Mouse (Mus musculus) megakaryocyte, embryonic 14.5 days (primary cell): ENCODE measurements around the gene Fam206a. TPM values are rescaled to one million over a fixed set of nuclear protein-coding genes. Genes with fewer than 3 reads are reported as not detected.

Experiments
- H3K27me3 ChIP-seq: replicated peaks from 2 replicates; pipeline ENCODE3; 2012; ENCODE audit warnings: inconsistent platforms
- H3K36me3 ChIP-seq: replicated peaks from 2 replicates; pipeline ENCODE3; 2012; ENCODE audit warnings: low read length, inconsistent platforms, mixed read lengths
- H3K4me1 ChIP-seq: 2 replicates; pipeline ENCODE4 v1.6.1; 2012; ENCODE audit warnings: inconsistent platforms
- H3K4me3 ChIP-seq: replicated peaks from 2 replicates; pipeline ENCODE3; 2012; ENCODE audit warnings: moderate library complexity, mild to moderate bottlenecking, inconsistent platforms
- H3K9me3 ChIP-seq: 2 replicates; pipeline ENCODE4 v1.6.1; 2012; ENCODE audit warnings: inconsistent platforms
- FLI1 ChIP-seq: IDR thresholded peaks from 2 replicates; pipeline ENCODE4 v1.6.1; 2012; ENCODE audit warnings: low read length, inconsistent platforms, mixed read lengths
- GATA1 ChIP-seq: IDR thresholded peaks from 3 replicates; pipeline ENCODE4 v1.6.1; 2012; ENCODE audit warnings: mixed read lengths, low read length, inconsistent platforms, borderline replicate concordance
- polyA plus RNA-seq: library from polyadenylated mRNA; stranded (reverse); fragments of >175 nt; gene quantifications from 2 replicates; pipeline ENCODE4 v1.2.3, GENCODE M21; 2012; ENCODE audit warnings: low replicate concordance; ENCODE audit not compliant: insufficient read depth

Fam206a gene
- polyA plus RNA-seq, 1 experiment = 1.9 TPM

DNA sequence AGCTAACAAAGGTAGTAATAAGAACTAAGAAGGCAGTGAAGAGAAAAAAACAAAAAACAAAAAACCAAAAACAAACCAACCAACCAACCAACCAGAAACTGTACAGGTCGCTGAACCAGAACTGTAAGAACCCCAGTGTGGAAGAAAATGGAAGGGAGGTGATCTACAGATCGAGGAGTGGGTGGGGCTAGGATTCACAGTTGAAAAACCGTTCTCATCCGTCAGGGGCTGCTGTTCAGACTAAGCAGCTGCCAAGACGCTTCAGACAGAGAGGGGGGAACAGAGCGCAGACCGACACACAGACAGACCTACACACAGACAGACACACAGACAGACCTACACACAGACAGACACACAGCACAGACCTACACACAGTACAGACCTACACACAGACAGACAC lies 40.4 kb downstream of the Fam206a start:
- no peaks in the 10 kb centered on the region for H3K27me3 ChIP-seq
- no peak overlapping the region for H3K4me3 ChIP-seq
- H3K9me3 ChIP-seq = peaks cover 7% of the 10 kb centered on the region; the same call in 1 of the 2 replicates
- no peak for TF ChIP-seq GATA1
- H3K36me3 ChIP-seq = peaks cover 92% of the 10 kb centered on the region
- H3K4me1 ChIP-seq = peaks cover 27% of the 10 kb centered on the region

DNA sequence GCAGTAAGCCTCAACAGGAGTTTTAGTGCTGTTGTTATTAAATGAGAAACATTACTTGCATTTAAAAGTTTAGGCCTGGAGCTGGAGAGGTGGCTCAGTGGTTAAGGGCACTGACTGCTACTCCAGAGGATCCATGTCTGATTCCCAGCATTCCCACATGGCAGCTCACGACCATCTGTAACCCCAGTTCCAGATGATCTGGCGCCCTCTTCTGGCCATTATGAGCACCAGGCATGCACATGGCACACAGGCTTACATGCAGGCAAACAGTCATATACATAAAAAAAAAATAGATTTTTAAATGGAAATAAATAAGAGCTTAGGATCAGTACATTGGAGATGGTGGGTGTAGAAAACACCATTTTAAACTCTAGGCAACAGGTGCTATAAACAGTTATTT lies 41.8 kb downstream of the Fam206a start:
- H3K27me3 ChIP-seq = no peaks in the 10 kb centered on the region
- no peak overlapping the region for H3K4me3 ChIP-seq
- H3K9me3 ChIP-seq = peaks cover 7% of the 10 kb centered on the region; the same call in 1 of the 2 replicates
- no peak for TF ChIP-seq FLI1
- no peak for TF ChIP-seq GATA1
- peaks cover 86% of the 10 kb centered on the region for H3K36me3 ChIP-seq
- H3K4me1 ChIP-seq = peaks cover 29% of the 10 kb centered on the region

DNA sequence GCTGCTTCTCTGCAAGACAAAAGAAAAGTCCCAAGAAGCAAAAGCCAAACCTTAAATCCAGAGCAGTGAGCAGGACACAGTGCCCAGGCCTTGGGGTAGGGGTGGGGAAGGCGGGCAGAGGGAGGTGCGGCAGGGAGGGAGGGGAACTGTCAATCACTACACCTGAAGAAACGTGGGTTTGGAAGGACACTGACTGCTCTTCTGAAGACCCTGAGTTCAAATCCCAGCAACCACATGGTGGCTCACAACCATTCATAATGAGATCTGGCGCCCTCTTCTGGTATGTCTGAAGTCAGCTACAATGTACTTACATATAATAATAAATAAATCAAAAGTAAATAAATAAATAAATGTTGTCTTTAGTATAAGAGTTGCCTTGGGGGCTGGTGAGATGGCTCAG lies 42.8 kb downstream of the Fam206a start:
- peaks cover 7% of the 10 kb centered on the region; the same call in 1 of the 2 replicates for H3K9me3 ChIP-seq
- H3K27me3 ChIP-seq = no peaks in the 10 kb centered on the region
- peaks cover 85% of the 10 kb centered on the region for H3K36me3 ChIP-seq
- TF ChIP-seq GATA1 = no peak
- no peak for TF ChIP-seq FLI1
- H3K4me1 ChIP-seq = peaks cover 29% of the 10 kb centered on the region
- H3K4me3 ChIP-seq = no peak overlapping the region

DNA sequence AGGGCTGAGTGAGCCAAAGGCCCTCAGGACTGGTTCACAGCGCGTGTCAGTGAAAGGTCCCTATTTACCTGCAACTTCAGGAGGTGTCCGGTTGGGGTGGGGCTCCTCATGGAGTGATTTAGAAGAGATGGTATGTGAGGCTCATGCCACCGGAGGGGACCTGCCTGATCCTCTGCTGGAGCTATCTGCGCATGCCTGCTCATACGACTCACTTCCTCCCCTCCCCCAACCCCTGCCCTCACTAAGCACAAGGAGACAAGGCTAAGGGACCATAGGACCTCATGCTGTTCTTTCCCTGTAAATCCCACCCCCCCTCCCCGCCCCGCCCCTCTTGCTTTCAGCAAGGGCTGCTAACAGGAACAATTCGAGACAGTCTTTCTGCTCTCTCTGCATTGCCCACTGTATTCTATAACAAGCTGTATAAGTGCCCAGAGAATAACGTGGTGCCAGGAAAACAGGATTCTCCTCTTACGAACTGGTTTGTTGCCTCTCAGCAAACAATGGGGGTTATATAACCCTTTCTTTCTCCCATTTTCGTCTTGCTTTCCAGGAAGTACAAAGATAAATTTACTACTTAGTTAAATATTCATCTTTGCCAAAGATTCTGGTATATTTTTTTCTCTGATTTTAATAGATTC lies 43.9 kb downstream of the Fam206a start:
- Histone ChIP-seq H3K36me3 (peaks cover 78% of the 10 kb centered on the region), H3K4me3 (no peak overlapping the region), H3K27me3 (no peaks in the 10 kb centered on the region), H3K9me3 (peaks cover 7% of the 10 kb centered on the region; the same call in 1 of the 2 replicates), H3K4me1 (peaks cover 34% of the 10 kb centered on the region)
- TF ChIP-seq GATA1 (no peak), FLI1 (no peak)

DNA sequence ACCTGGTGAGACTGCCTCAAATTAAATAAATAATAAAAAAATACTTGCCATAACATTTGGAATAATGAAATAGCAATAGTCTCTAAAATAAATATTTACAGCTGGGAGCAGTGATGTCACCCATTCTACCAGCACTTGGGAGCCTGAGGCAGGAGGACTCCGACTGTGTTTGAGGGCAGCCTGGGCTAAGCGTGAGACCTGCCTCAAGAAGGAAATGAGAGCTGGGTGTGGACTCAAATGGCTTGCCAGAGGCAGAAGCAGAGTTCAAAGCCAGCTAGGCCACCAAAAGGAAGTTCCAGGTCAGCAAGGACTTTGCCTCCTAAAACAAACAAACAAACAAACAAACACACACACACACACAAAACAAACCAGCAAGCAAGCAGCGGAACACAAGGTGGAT lies 45.3 kb downstream of the Fam206a start:
- H3K9me3 ChIP-seq = peaks cover 7% of the 10 kb centered on the region; the same call in 1 of the 2 replicates
- H3K27me3 ChIP-seq = no peaks in the 10 kb centered on the region
- H3K4me1 ChIP-seq = peaks cover 44% of the 10 kb centered on the region
- H3K4me3 ChIP-seq = no peak overlapping the region
- H3K36me3 ChIP-seq = peaks cover 64% of the 10 kb centered on the region
- no peak for TF ChIP-seq FLI1
- no peak for TF ChIP-seq GATA1

DNA sequence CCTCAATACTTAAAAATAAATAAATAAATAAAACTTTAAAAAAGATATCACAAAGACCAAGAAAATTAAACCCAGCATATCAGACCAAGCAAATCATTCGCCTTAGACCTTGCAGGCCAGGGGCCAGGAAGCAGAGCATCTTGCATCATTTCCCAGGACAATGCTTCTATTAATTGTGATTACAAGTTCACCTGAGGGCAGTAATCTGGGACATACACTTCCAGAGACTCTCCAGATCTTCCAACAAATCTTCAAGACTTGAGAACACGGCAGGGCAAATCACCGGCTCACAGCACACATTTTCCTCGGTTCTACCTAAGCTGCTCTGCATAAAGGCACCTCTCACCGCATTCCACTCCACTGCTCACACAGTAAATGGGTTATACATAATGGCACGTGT lies 45.9 kb downstream of the Fam206a start:
- H3K9me3 ChIP-seq = peaks cover 7% of the 10 kb centered on the region; the same call in 1 of the 2 replicates
- no peaks in the 10 kb centered on the region for H3K27me3 ChIP-seq
- H3K4me1 ChIP-seq = peaks cover 39% of the 10 kb centered on the region
- no peak overlapping the region for H3K4me3 ChIP-seq
- H3K36me3 ChIP-seq = peaks cover 59% of the 10 kb centered on the region
- TF ChIP-seq GATA1 (no peak), FLI1 (no peak)

DNA sequence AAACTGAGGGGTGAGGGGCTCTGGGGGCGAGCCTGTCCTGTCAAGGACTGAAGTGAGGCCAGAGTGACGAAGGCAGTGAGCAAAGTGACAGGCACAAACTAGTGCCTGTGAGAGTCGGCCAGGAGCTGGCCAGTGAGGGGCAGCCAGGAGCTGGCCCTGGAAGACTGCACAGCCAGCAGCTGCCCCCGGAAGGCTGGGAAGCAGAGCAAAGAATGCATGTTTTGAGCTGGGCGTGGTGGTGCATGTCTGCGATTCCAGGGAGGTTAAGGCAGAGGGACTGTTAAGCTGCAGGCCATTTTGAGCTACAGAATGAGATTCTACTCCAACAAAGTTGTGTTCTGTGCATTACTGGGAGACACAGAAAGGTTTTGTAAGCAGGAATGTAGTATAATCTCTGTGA lies 48.6 kb downstream of the Fam206a start:
- Histone ChIP-seq H3K27me3 (no peaks in the 10 kb centered on the region), H3K4me3 (no peak overlapping the region), H3K36me3 (peaks cover 44% of the 10 kb centered on the region), H3K9me3 (no peaks in the 10 kb centered on the region), H3K4me1 (peaks cover 32% of the 10 kb centered on the region)
- TF ChIP-seq FLI1 (no peak), GATA1 (no peak)

DNA sequence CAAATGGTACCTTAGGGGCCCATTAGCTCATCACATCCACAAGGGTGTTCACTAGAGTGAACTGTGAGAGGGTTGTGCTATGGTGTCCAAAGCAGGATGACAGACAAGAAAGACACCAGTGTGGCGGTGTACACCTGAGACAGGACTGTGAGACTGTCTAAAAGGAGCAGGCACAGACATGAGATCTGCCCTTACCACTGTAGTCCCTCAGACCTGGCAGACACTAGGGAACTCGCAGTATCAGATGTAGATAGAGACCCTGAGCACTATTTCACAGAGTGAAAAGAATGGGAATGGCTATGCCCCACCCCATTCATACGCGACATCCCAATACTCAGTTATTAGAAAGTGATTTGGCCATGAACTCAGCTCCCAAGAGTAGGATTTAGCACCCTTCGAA lies 53.8 kb downstream of the Fam206a start:
- H3K9me3 ChIP-seq = no peaks in the 10 kb centered on the region
- H3K4me1 ChIP-seq = peaks cover 52% of the 10 kb centered on the region
- H3K36me3 ChIP-seq = peaks cover 33% of the 10 kb centered on the region
- TF ChIP-seq FLI1 (no peak), GATA1 (no peak)
- peak overlapping the region; percentile 24 for H3K4me3 ChIP-seq
- no peaks in the 10 kb centered on the region for H3K27me3 ChIP-seq

DNA sequence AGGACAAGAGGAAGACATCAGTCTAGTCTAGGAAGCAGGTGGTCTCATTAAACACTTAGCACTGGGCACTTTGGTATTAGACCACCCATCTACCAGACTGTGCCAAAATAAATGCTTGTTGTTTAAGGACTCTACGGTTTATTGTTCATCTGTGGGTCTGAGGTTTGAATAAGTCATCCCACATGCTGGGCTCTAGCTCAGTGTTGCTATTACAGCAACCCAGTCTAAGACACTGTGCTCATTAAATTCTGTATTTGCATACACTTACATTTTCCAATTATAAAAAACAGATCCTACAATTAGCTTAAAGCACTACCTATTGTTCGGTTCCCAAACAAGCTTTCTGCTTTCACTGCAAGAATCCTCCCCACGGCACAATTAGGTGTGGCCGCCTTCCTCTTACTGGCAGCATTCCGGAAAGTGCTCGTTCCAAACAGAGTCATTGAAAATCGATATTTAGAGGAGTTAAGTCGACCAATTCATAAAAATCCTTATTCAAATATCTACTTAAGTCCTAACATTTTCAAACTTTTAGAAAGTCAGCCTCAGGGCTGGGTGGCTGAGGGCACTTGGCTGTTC lies 54.3 kb downstream of the Fam206a start:
- Histone ChIP-seq H3K27me3 (no peaks in the 10 kb centered on the region), H3K4me1 (peaks cover 51% of the 10 kb centered on the region), H3K36me3 (peaks cover 34% of the 10 kb centered on the region), H3K4me3 (no peak overlapping the region), H3K9me3 (no peaks in the 10 kb centered on the region)
- TF ChIP-seq GATA1 (no peak), FLI1 (no peak)

DNA sequence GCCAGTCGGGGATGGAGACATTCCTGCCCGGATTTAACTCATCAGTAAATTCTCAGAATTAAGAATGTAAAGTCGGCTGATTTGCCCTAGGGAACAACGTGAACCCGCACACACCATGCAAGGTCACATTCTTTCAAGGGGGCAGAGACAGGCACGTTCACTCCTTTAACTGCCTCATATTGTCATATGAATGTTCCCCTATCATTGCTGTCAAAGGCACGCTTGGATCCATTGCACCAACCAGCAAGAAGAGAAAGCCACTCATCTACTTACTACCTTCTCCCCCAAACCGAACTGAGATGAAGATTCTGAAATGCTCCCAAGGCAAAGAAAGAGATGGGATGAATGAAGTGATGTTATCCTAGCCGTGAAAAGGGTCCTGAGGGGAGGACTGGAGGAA lies 56.6 kb downstream of the Fam206a start:
- H3K4me3 ChIP-seq = peak overlapping the region; percentile 29
- H3K36me3 ChIP-seq = peaks cover 42% of the 10 kb centered on the region
- no peaks in the 10 kb centered on the region for H3K9me3 ChIP-seq
- H3K4me1 ChIP-seq = peaks cover 67% of the 10 kb centered on the region
- H3K27me3 ChIP-seq = no peaks in the 10 kb centered on the region
- TF ChIP-seq GATA1 (no peak), FLI1 (no peak)

Other genes starting within 250 kb of the Fam206a start
- gene Gm26657, start 62.3 kb upstream of the Fam206a start, polyA plus RNA-seq = not detected in 2 replicates
- 0.06 TPM in 1 of 2 replicates, not detected in the other for gene Actl7b, start 60.9 kb upstream of the Fam206a start, polyA plus RNA-seq
- not detected in 2 replicates for gene Actl7a, start 58.9 kb upstream of the Fam206a start, polyA plus RNA-seq
- 2.7 and 2.9 TPM in 2 replicates for gene Elp1, start within 50 bp of the Fam206a start, polyA plus RNA-seq
- 9.0 and 19.4 TPM in 2 replicates for gene Ctnnal1, start 62.8 kb downstream of the Fam206a start, polyA plus RNA-seq
- gene Tmem245, start 145.1 kb downstream of the Fam206a start, polyA plus RNA-seq = 0.13 and 0.45 TPM in 2 replicates
- gene Frrs1l, start 188.0 kb downstream of the Fam206a start, polyA plus RNA-seq = 0.04 TPM in 1 of 2 replicates, not detected in the other